Mouse (Mus musculus): ENCODE measurements at regions not wholly inside any gene's neighbourhood (a gene's known extent, or its start where the extent isn't known, plus 50 kb on each side); places are given as distances from the start of the nearest gene placed in this dataset.

- DNase-seq (ENCODE audit: low spot score in 2 of 2): no peak
Observed at GRCm38 (mm10) chr4:68382007-68382406, 572.2 kb downstream of the Brinp1 start.

DNA sequence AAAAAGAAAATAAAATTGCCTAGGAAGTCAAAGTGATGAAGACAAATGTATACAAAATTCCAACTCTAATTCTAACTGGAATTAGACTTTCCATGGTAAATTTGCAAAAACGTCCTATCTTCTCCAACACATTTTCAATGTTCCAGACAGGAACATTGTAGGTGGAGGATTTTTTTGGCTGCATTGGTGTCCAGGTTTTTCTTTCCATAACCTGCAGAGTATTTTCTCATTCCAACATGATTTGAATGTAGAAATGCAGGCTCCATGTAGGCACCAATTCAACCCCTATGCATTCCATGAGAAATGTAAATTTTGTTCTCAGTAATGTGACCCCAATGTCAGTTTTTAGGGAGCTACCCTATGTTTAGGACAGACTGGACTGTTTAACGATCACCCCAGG lies 586.2 kb downstream of the Brinp1 start:
- DNase-seq (ENCODE audit: low spot score in 2 of 2): no peak

- no peak for DNase-seq (ENCODE audit: low spot score in 2 of 2)
Observed at GRCm38 (mm10) chr4:68319575-68319974, 634.6 kb downstream of the Brinp1 start.

DNA sequence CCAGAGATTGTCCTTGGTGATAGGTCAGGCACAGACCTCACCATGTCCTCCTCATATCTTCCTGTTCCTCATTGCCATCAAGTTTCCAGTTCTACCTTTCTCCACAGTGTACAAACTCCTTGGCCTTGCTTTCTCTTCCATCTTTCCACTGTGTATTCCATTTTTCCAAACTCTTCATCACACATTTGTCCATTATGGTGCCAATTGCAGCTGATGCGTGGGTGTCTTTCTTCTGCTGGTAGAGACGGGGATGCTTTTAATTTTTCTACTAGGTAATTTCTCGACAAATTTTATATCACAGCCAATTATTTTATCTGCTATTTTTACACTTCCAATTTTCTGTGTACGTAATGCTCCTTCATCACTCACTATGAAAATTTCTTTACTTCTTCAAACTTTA lies 641.4 kb downstream of the Brinp1 start:
- no peak for DNase-seq (ENCODE audit: low spot score in 2 of 2)

- no peak for DNase-seq (ENCODE audit: low spot score in 2 of 2)
Observed at GRCm38 (mm10) chr4:68284845-68285244, 669.4 kb downstream of the Brinp1 start.

- no peak for DNase-seq (ENCODE audit: low spot score in 2 of 2)
Observed at GRCm38 (mm10) chr4:68280903-68281302, 673.3 kb downstream of the Brinp1 start.

- no peak for DNase-seq (ENCODE audit: low spot score in 2 of 2)
Observed at GRCm38 (mm10) chr4:68275063-68275708, 679.0 kb downstream of the Brinp1 start.
